Mouse (Mus musculus) mouse trophoblast stem cell (cell line): Measurements from ENCODE around the gene Olfr315.
"Not testable (repeated sequence)": the region's sequence is repeated elsewhere in the genome, so short reads cannot be mapped to it uniquely, and the experiment has no call there.

Experiments used
- in situ Hi-C, 2 experiments: fragments of 300-500 bp; cut with MseI, MboI; formaldehyde crosslinking; loops; 2 replicates in 1 of 2; 3 replicates in 1 of 2; pipeline ENCODE4 v1.15.1; 2025

The Olfr315 gene

GRCm38 (mm10) chr11:58815676-58816075 lies 42.7 kb downstream of the Olfr315 start:
- in situ Hi-C loops = no loop called here

GRCm38 (mm10) chr11:58828937-58829336 lies 55.9 kb downstream of the Olfr315 start, which contains the start of gene Olfr312:
TSS of gene Olfr312 (plus strand) at chr11:58829237.
- in situ Hi-C loops = not testable (repeated sequence)

- in situ Hi-C loops = no loop called here
Measured at GRCm38 (mm10) chr11:58829764-58830163, 56.8 kb downstream of the Olfr315 start.
